Mouse (Mus musculus) embryonic fibroblast, embryonic 13.5 days (primary cell): ENCODE measurements at regions not wholly inside any gene's neighbourhood (a gene's known extent, or its start where the extent isn't known, plus 50 kb on each side); places are given as distances from the start of the nearest gene placed in this dataset.

ENCODE experiments used
- CTCF ChIP-seq: IDR thresholded peaks from 2 replicates; pipeline ENCODE4 v1.5.1; 2011; ENCODE audit warnings: mild to moderate bottlenecking, control low read depth, low read length, moderate library complexity, borderline replicate concordance; ENCODE audit not compliant: insufficient read depth
- POLR2A ChIP-seq: IDR thresholded peaks from 2 replicates; pipeline ENCODE4 v1.6.1; 2011; ENCODE audit warnings: low read depth, mild to moderate bottlenecking, control low read depth, low read length, moderate library complexity

- TF ChIP-seq CTCF (no peak), POLR2A (no peak)
Observed at GRCm38 (mm10) chr5:91801297-91801980, 161.4 kb downstream of the Rchy1 start.
